8 mouse cellular contexts compared by ENCODE assay signal in genomic region chr13:21362621-21363248, GRCm38 (mm10). TPM values are rescaled to one million over a fixed set of nuclear protein-coding genes. Genes with fewer than 3 reads are reported as not detected.
DNase-seq lines count a peak whose midpoint lies in the region; ATAC-seq and TF ChIP-seq lines count a peak whose summit lies in the region.

Gene Zscan12 (plus strand): TSS chr13:21362820.

- DNase-seq in G1E (ENCODE audit: low spot score), result peak; percentile 84
- peak; percentile 90 to 96 for DNase-seq in cerebellum, adult 18-20 months
- peak; percentile 87 to 89 for DNase-seq in heart, postnatal 36 days
- peak; percentile 90 to 94 for DNase-seq in layer of hippocampus, adult 2 months (ENCODE audit: low spot score in 2 of 2)
- DNase-seq in lung, embryonic 14.5 days, result peak; percentile 97
- peak; percentile 84 for DNase-seq in thymus, adult 2 months

- H3K4me3 ChIP-seq in G1E (ENCODE audit: low read depth, low read length), result peak within 1 kb of the TSS; percentile 86
- peak within 1 kb of the TSS; percentile 90 for H3K4me3 ChIP-seq in forebrain, embryonic 16.5 days (replicated peaks; ENCODE audit: low read length)
- peak within 1 kb of the TSS; percentile 100 for H3K4me3 ChIP-seq in layer of hippocampus, adult 2 months
- peak within 1 kb of the TSS; percentile 71 for H3K4me3 ChIP-seq in lung, embryonic 14.5 days (ENCODE audit: low read depth, low read length)
- peak within 1 kb of the TSS; percentile 98 for H3K4me3 ChIP-seq in olfactory bulb, adult 2 months (ENCODE audit: insufficient read depth, low read depth, low read length)
- peak within 1 kb of the TSS; percentile 63 for H3K4me3 ChIP-seq in thymus, adult 2 months (ENCODE audit: control insufficient read depth, insufficient read depth, low read length)

- no peaks in the 10 kb centered on the region for H3K9me3 ChIP-seq in G1E (replicated peaks)
- H3K9me3 ChIP-seq in forebrain, embryonic 16.5 days (ENCODE audit: control insufficient read depth, low read length), result no peaks in the 10 kb centered on the region
- H3K9me3 ChIP-seq in lung, embryonic 14.5 days (ENCODE audit: low read depth, low read length), result no peaks in the 10 kb centered on the region

- WGBS in forebrain, embryonic 16.5 days, result under 1% methylated on average over 28 of the region's 29 CpGs
- 1% methylated on average over 29 of the region's 29 CpGs for WGBS in lung, embryonic 14.5 days
- under 1% methylated on average over 29 of the region's 29 CpGs for WGBS in olfactory bulb, adult 2 months
- under 1% methylated on average over 29 of the region's 29 CpGs for WGBS in thymus, adult 2 months

- peaks cover 24% of the 10 kb centered on the region for H3K36me3 ChIP-seq in G1E (replicated peaks)
- H3K36me3 ChIP-seq in forebrain, embryonic 16.5 days (ENCODE audit: control insufficient read depth, insufficient read depth), result no peaks in the 10 kb centered on the region
- peaks cover 12% of the 10 kb centered on the region for H3K36me3 ChIP-seq in lung, embryonic 14.5 days (ENCODE audit: insufficient read depth)
- H3K36me3 ChIP-seq in thymus, adult 2 months (ENCODE audit: control insufficient read depth, insufficient read depth, low read length), result no peaks in the 10 kb centered on the region

- H3K9ac ChIP-seq in forebrain, embryonic 16.5 days (replicated peaks; ENCODE audit: low read depth, low read length), result peak within 1 kb of the TSS; percentile 95
- H3K9ac ChIP-seq in lung, embryonic 14.5 days, result peak within 1 kb of the TSS; percentile 82

- peaks cover 5% of the 10 kb centered on the region; the same call in 1 of the 2 replicates for H3K27me3 ChIP-seq in G1E (ENCODE audit: insufficient read depth, low read length)
- H3K27me3 ChIP-seq in forebrain, embryonic 16.5 days (replicated peaks; ENCODE audit: control insufficient read depth, insufficient read depth, low read length), result no peaks in the 10 kb centered on the region
- H3K27me3 ChIP-seq in lung, embryonic 14.5 days (ENCODE audit: insufficient read depth, low read length), result no peaks in the 10 kb centered on the region
- H3K27me3 ChIP-seq in thymus, adult 2 months (ENCODE audit: control insufficient read depth, insufficient read depth, low read length), result no peaks in the 10 kb centered on the region

- ATAC-seq in G1E (ENCODE audit: extremely low read depth, insufficient number of reproducible peaks, low FRiP score, poor library complexity, severe bottlenecking), result peak; percentile 96
- peak; percentile 100 for ATAC-seq in forebrain, embryonic 16.5 days
- peak; percentile 100 for ATAC-seq in lung, embryonic 14.5 days (ENCODE audit: insufficient read depth)

- TF ChIP-seq CTCF in G1E (IDR thresholded peaks at IDR 0.05; ENCODE audit: low read depth, low read length), result no peak
- TF ChIP-seq CTCF in layer of hippocampus, adult 2 months (conservative IDR thresholded peaks at IDR 0.05), result no peak
- TF ChIP-seq CTCF in lung, embryonic 14.5 days (IDR thresholded peaks at IDR 0.05; ENCODE audit: low read depth), result no peak
- no peak for TF ChIP-seq CTCF in olfactory bulb, adult 2 months (IDR thresholded peaks at IDR 0.05; ENCODE audit: insufficient read depth, low read depth, low read length)
- no peak for TF ChIP-seq CTCF in thymus, adult 2 months (IDR thresholded peaks at IDR 0.05; ENCODE audit: borderline replicate concordance, control insufficient read depth, extremely low read depth, insufficient read depth, low read length, poor library complexity)

- H3K4me2 ChIP-seq in forebrain, embryonic 16.5 days (ENCODE audit: low read length), result peak within 1 kb of the TSS; percentile 78
- peak within 1 kb of the TSS; percentile 59 for H3K4me2 ChIP-seq in lung, embryonic 14.5 days

- peak within 1 kb of the TSS; percentile 59 for H3K27ac ChIP-seq in forebrain, embryonic 16.5 days (ENCODE audit: low read length)
- H3K27ac ChIP-seq in layer of hippocampus, adult 2 months, result peak within 1 kb of the TSS; percentile 87
- peak within 1 kb of the TSS; percentile 82 for H3K27ac ChIP-seq in lung, embryonic 14.5 days (ENCODE audit: low read depth)
- H3K27ac ChIP-seq in olfactory bulb, adult 2 months (ENCODE audit: insufficient read depth, low read depth, low read length), result 0 out of 2 replicates have a peak within 1 kb of the TSS, but pooled peaks have one; percentile 60
- no peak within 1 kb of the TSS for H3K27ac ChIP-seq in thymus, adult 2 months (ENCODE audit: control insufficient read depth, insufficient read depth, low read length)

- H3K4me1 ChIP-seq in G1E (ENCODE audit: insufficient read depth, low read depth, low read length), result peaks cover 20% of the 10 kb centered on the region
- peaks cover 20% of the 10 kb centered on the region for H3K4me1 ChIP-seq in forebrain, embryonic 16.5 days (replicated peaks; ENCODE audit: control insufficient read depth, insufficient read depth, low read length)
- H3K4me1 ChIP-seq in lung, embryonic 14.5 days (ENCODE audit: insufficient read depth), result peaks cover 3% of the 10 kb centered on the region; the same call in 1 of the 2 replicates
- H3K4me1 ChIP-seq in olfactory bulb, adult 2 months (ENCODE audit: control insufficient read depth, insufficient read depth, low read length), result peaks cover 4% of the 10 kb centered on the region
- H3K4me1 ChIP-seq in thymus, adult 2 months (replicated peaks; ENCODE audit: control insufficient read depth, insufficient read depth, low read length), result peaks cover 8% of the 10 kb centered on the region

- intact Hi-C loops in heart, postnatal 36 days (cut with DNase I), result loop anchor here (1.0 to 5.0 kb wide), 5 partner anchors 40 to 350 kb away; partner anchors contain the start of genes Nkapl, Zkscan3, Zkscan8 and Zscan26

- TF ChIP-seq POLR2A in olfactory bulb, adult 2 months (IDR thresholded peaks at IDR 0.05; ENCODE audit: insufficient read depth, low read depth, low read length), result peak; percentile 84
- peak; percentile 66 for TF ChIP-seq POLR2A in thymus, adult 2 months (IDR thresholded peaks at IDR 0.05; ENCODE audit: control insufficient read depth, extremely low read depth, insufficient read depth, low read length, poor library complexity)

RNA-seq across cellular contexts. Expression of gene Zscan12, which starts in this region (rescaled TPM):
- total RNA-seq in G1E (2014; fragmentation: Nextera tagmentation), result 10.7 and 14.6 TPM in 2 replicates
- 16.2 and 16.8 TPM in 2 replicates for total RNA-seq in G1E (2017)
- polyA plus RNA-seq in G1E (2012), result 3.4 and 4.0 TPM in 2 replicates
- polyA plus RNA-seq in forebrain, embryonic 16.5 days (2015; fragmentation: Nextera tagmentation; extraction: Ambion mirVana), result 15.5 and 16.1 TPM in 2 replicates
- total RNA-seq in heart, postnatal 36 days (2021), result 1 to 10 TPM; 5.3 to 5.8 TPM
- 1 to 10 TPM; 9.4 to 10.0 TPM for total RNA-seq in layer of hippocampus, adult 2 months (2021)
- 14.1 and 14.3 TPM in 2 replicates for polyA plus RNA-seq in lung, embryonic 14.5 days (2014; fragmentation: Nextera tagmentation; extraction: Ambion mirVana)
- not detected in 2 replicates for polyA plus RNA-seq in olfactory bulb, adult 2 months (2012; ENCODE audit: insufficient read depth, insufficient read length, low replicate concordance, missing spikeins)
- polyA plus RNA-seq in thymus, adult 2 months (2012; rRNA removed), result 1.5 and 1.6 TPM in 2 replicates
